Mouse (Mus musculus) mature B cell (primary cell): ENCODE results near the gene Sdc4.

Source experiments
- in situ Hi-C: fragments of 300-500 bp; cut with MboI; formaldehyde crosslinking; loops from 2 replicates; pipeline ENCODE4 v1.14.3; 2019

The Sdc4 gene

GRCm38 (mm10) chr2:164449341-164450042 lies 5.8 kb upstream of the Sdc4 start:
- in situ Hi-C loops: no loop called here

- in situ Hi-C loops: no loop called here
Measured at GRCm38 (mm10) chr2:164448921-164449320, 5.2 kb upstream of the Sdc4 start.

- in situ Hi-C loops: no loop called here
Measured at GRCm38 (mm10) chr2:164448140-164448539, 4.5 kb upstream of the Sdc4 start.

- in situ Hi-C loops: no loop called here
Measured at GRCm38 (mm10) chr2:164446086-164446469, 2.4 kb upstream of the Sdc4 start.

GRCm38 (mm10) chr2:164445399-164446085 lies 1.9 kb upstream of the Sdc4 start:
- in situ Hi-C loops: no loop called here

- in situ Hi-C loops: no loop called here
Measured at GRCm38 (mm10) chr2:164444701-164445100, 1.0 kb upstream of the Sdc4 start.

- in situ Hi-C loops: no loop called here
Measured at GRCm38 (mm10) chr2:164443051-164443437, 643 bp downstream of the Sdc4 start.

GRCm38 (mm10) chr2:164442315-164443050 lies 1.2 kb downstream of the Sdc4 start:
- in situ Hi-C loops: no loop called here

GRCm38 (mm10) chr2:164441731-164442130 lies 2.0 kb downstream of the Sdc4 start:
- in situ Hi-C loops: no loop called here

GRCm38 (mm10) chr2:164441155-164441554 lies 2.5 kb downstream of the Sdc4 start:
- in situ Hi-C loops: no loop called here

GRCm38 (mm10) chr2:164440314-164440713 lies 3.4 kb downstream of the Sdc4 start:
- in situ Hi-C loops: no loop called here

- in situ Hi-C loops: no loop called here
Measured at GRCm38 (mm10) chr2:164439001-164439421, 4.7 kb downstream of the Sdc4 start.

- in situ Hi-C loops: no loop called here
Measured at GRCm38 (mm10) chr2:164438257-164438656, 5.4 kb downstream of the Sdc4 start.

- in situ Hi-C loops: no loop called here
Measured at GRCm38 (mm10) chr2:164437710-164438109, 6.0 kb downstream of the Sdc4 start.

- in situ Hi-C loops: no loop called here
Measured at GRCm38 (mm10) chr2:164436961-164437360, 6.7 kb downstream of the Sdc4 start.

- in situ Hi-C loops: no loop called here
Measured at GRCm38 (mm10) chr2:164436215-164436913, 7.3 kb downstream of the Sdc4 start.

GRCm38 (mm10) chr2:164435216-164436090 lies 8.2 kb downstream of the Sdc4 start:
- in situ Hi-C loops: no loop called here

- in situ Hi-C loops: no loop called here
Measured at GRCm38 (mm10) chr2:164434681-164435080, 9.0 kb downstream of the Sdc4 start.

GRCm38 (mm10) chr2:164433278-164433895 lies 10.3 kb downstream of the Sdc4 start:
- in situ Hi-C loops: no loop called here

- in situ Hi-C loops: no loop called here
Measured at GRCm38 (mm10) chr2:164432541-164433191, 11.0 kb downstream of the Sdc4 start.
